Mouse (Mus musculus): Measurements from ENCODE around the gene Gm12253. TPM values are rescaled to one million over a fixed set of nuclear protein-coding genes. Genes with fewer than 3 reads are reported as not detected.

The Gm12253 gene
- total and polyA plus RNA-seq, 3 experiments = not detected

- in situ Hi-C loops (cut with MboI; ENCODE audit: low pct_ligation_motif_present, low pct_unique_long_range_greater_than_20kb, low sequenced_read_pairs) (no loop called here), dilution Hi-C loops (cut with MboI; ENCODE audit: extremely low pct_ligation_motif_present, extremely low pct_unique_long_range_greater_than_20kb, low sequenced_read_pairs) (no loop called here)
- Histone ChIP-seq H3K4me3 (replicated peaks in 1 of 3; ENCODE audit: low read depth in 2 of 3, low read length in 2 of 3, poor library complexity in 1 of 3) (no peak overlapping the region), H3K4me1 (ENCODE audit: control insufficient read depth in 1 of 2, insufficient read depth in 2 of 2) (peaks cover 2 to 3% of the 10 kb centered on the region in 2 experiments; a peak in 1 of 4 replicates), H3K27me3 (replicated peaks) (peaks cover 92% of the 10 kb centered on the region), H3K36me3 (replicated peaks in 1 of 2; ENCODE audit: control insufficient read depth in 1 of 2, insufficient read depth in 1 of 2, low read length in 1 of 2) (no peaks in the 10 kb centered on the region), H3K9ac (ENCODE audit: insufficient read depth, low read depth) (no peak overlapping the region), H3K79me2 (replicated peaks; ENCODE audit: control insufficient read depth, extremely low read depth, insufficient read depth, poor library complexity, severe bottlenecking) (no peaks in the 10 kb centered on the region), H3K4me2 (ENCODE audit: insufficient read depth, low read depth, poor library complexity, severe bottlenecking) (no peak overlapping the region), H3K9me3 (replicated peaks; ENCODE audit: low read length) (no peaks in the 10 kb centered on the region), H3K27ac (ENCODE audit: insufficient read depth, low read depth) (no peak overlapping the region)
- no peak for DNase-seq (ENCODE audit: extremely low read depth)
- TF ChIP-seq RAD21 (IDR thresholded peaks at IDR 0.05; ENCODE audit: low read depth, low read length) = no peak
- no peak for TF ChIP-seq USF2 (conservative IDR thresholded peaks at IDR 0.05; ENCODE audit: low read depth, low read length)
- no peak for TF ChIP-seq POLR2A (IDR thresholded peaks at IDR 0.05; ENCODE audit: low read depth, low read length)
- no peak for TF ChIP-seq CHD2 (IDR thresholded peaks at IDR 0.05; ENCODE audit: low read length)
- TF ChIP-seq USF1 (IDR thresholded peaks at IDR 0.05; ENCODE audit: low read depth, low read length) = no peak
- no peak for TF ChIP-seq ELF1 (IDR thresholded peaks at IDR 0.05; ENCODE audit: low read depth, low read length)
- TF ChIP-seq JUN (IDR thresholded peaks at IDR 0.05; ENCODE audit: insufficient read depth, low read depth, low read length) = no peak
Observed at GRCm38 (mm10) chr11:58400655-58401054, 31.7 kb upstream of the Gm12253 start.

- Histone ChIP-seq H3K36me3 (replicated peaks in 1 of 2; ENCODE audit: control insufficient read depth in 1 of 2, insufficient read depth in 1 of 2, low read length in 1 of 2) (no peaks in the 10 kb centered on the region), H3K9me3 (replicated peaks; ENCODE audit: low read length) (peaks cover under 1% of the 10 kb centered on the region), H3K9ac (ENCODE audit: insufficient read depth, low read depth) (no peak overlapping the region), H3K4me2 (ENCODE audit: insufficient read depth, low read depth, poor library complexity, severe bottlenecking) (no peak overlapping the region), H3K79me2 (replicated peaks; ENCODE audit: control insufficient read depth, extremely low read depth, insufficient read depth, poor library complexity, severe bottlenecking) (no peaks in the 10 kb centered on the region), H3K4me1 (ENCODE audit: control insufficient read depth in 1 of 2, insufficient read depth in 2 of 2) (no peaks in the 10 kb centered on the region), H3K4me3 (replicated peaks in 1 of 3; ENCODE audit: low read depth in 2 of 3, low read length in 2 of 3, poor library complexity in 1 of 3) (no peak overlapping the region), H3K27me3 (replicated peaks) (peaks cover 76% of the 10 kb centered on the region), H3K27ac (ENCODE audit: insufficient read depth, low read depth) (no peak overlapping the region)
- no peak for TF ChIP-seq POLR2AphosphoS2 (IDR thresholded peaks at IDR 0.05; ENCODE audit: low read depth, low read length)
- TF ChIP-seq RCOR1 (conservative IDR thresholded peaks at IDR 0.05; ENCODE audit: low read depth, low read length) = no peak
- TF ChIP-seq KAT2A (IDR thresholded peaks at IDR 0.05; ENCODE audit: insufficient replicate concordance, low read length) = no peak
- no peak for TF ChIP-seq TCF12 (IDR thresholded peaks at IDR 0.05; ENCODE audit: low read depth, low read length)
- TF ChIP-seq USF2 (conservative IDR thresholded peaks at IDR 0.05; ENCODE audit: low read depth, low read length) = no peak
- no peak for TF ChIP-seq E2F4 (IDR thresholded peaks at IDR 0.05; ENCODE audit: insufficient replicate concordance, low read depth, low read length)
- TF ChIP-seq MAX (IDR thresholded peaks at IDR 0.05; ENCODE audit: low read length) = no peak
- TF ChIP-seq ZKSCAN1 (IDR thresholded peaks at IDR 0.05; ENCODE audit: borderline replicate concordance, low read depth, low read length) = no peak
- TF ChIP-seq POLR2A (IDR thresholded peaks at IDR 0.05; ENCODE audit: low read depth, low read length) = no peak
- TF ChIP-seq CTCF (conservative IDR thresholded peaks at IDR 0.05 in 1 of 2, IDR thresholded peaks at IDR 0.05 in 1 of 2; ENCODE audit: low read depth in 2 of 2, low read length in 2 of 2) = no peak
- TF ChIP-seq MAZ (IDR thresholded peaks at IDR 0.05; ENCODE audit: low read depth, low read length) = no peak
- TF ChIP-seq TBP (conservative IDR thresholded peaks at IDR 0.05; ENCODE audit: low read depth, low read length) = no peak
- dilution Hi-C loops (cut with MboI; ENCODE audit: extremely low pct_ligation_motif_present, extremely low pct_unique_long_range_greater_than_20kb, low sequenced_read_pairs) = no loop called here
- in situ Hi-C loops (cut with MboI; ENCODE audit: low pct_ligation_motif_present, low pct_unique_long_range_greater_than_20kb, low sequenced_read_pairs) = no loop called here
- DNase-seq (ENCODE audit: extremely low read depth) = no peak
Observed at GRCm38 (mm10) chr11:58408066-58408465, 24.3 kb upstream of the Gm12253 start.

Measured in CH12.LX (cell line).